ENCODE assay signal across 35 mouse cellular contexts in genomic region chr15:32198561-32198960, GRCm38 (mm10). TPM values are rescaled to one million over a fixed set of nuclear protein-coding genes. Genes with fewer than 3 reads are reported as not detected.
A peak's percentile ranks its signal among the peaks of the same experiment; 100 is the strongest.
DNase-seq lines count a peak whose midpoint lies in the region; TF ChIP-seq lines count a peak whose summit lies in the region.
"Had no signal": no experiment of that assay in that cellular context is flagged by ENCODE, and none has a peak within 500 bp of the region (broad histone marks: within the 10 kb centered on the region; RNA-seq: fewer than 3 reads in every experiment).

No protein-coding gene starts in this region.

- TF ChIP-seq POLR2A in testis, adult 2 months (IDR thresholded peaks at IDR 0.05; ENCODE audit: control insufficient read depth, low read depth, low read length) = no peak

- TF ChIP-seq CTCF in testis, adult 2 months (IDR thresholded peaks at IDR 0.05; ENCODE audit: control insufficient read depth, insufficient read depth, insufficient replicate concordance, low read depth, low read length) = no peak

- DNase-seq in cerebellum, postnatal 10 days = peak; percentile 23 to 24
- DNase-seq in cerebellum, adult 11 months = no peak
- DNase-seq in testis, postnatal 10 days (ENCODE audit: low spot score) = no peak
- DNase-seq in forelimb bud, embryonic 11.5 days (ENCODE audit: low read depth, low spot score) = peak; percentile 59
- peak; percentile 48 for DNase-seq in skeletal muscle tissue, adult 2 months (ENCODE audit: low read depth, low spot score)
- DNase-seq in adrenal gland, adult 18-20 months (ENCODE audit: low spot score in 2 of 2) = no peak
- DNase-seq in heart, adult 8-10 months (ENCODE audit: low spot score) = no peak
- DNase-seq: adrenal gland, postnatal 25 days; cerebellum, adult 9-10 months; gastrocnemius, adult 2 months; kidney, adult 9 months; kidney, postnatal 14 days; lung, postnatal 4 days; thymus, postnatal 25 days had no signal

- H3K4me1 ChIP-seq in testis, adult 2 months (ENCODE audit: control insufficient read depth, insufficient read depth, low read length) = no peaks in the 10 kb centered on the region; the same call in 1 of the 2 replicates
- H3K4me1 ChIP-seq: hindbrain, embryonic 15.5 days; lung, embryonic 15.5 days; midbrain, embryonic 15.5 days had no signal

- H3K4me3 ChIP-seq in testis, adult 2 months (ENCODE audit: control insufficient read depth, low read depth, low read length) = peak overlapping the region; percentile 60
- H3K4me3 ChIP-seq: embryonic facial prominence, embryonic 12.5 days; erythroblast, embryonic 14.5 days; forebrain, embryonic 12.5 days; gastrocnemius, adult 2 months; hindbrain, embryonic 15.5 days; intestine, embryonic 15.5 days; limb, embryonic 12.5 days; lung, embryonic 15.5 days; midbrain, embryonic 15.5 days; neural tube, embryonic 12.5 days had no signal

- H3K27me3 ChIP-seq in testis, adult 2 months (ENCODE audit: control insufficient read depth, insufficient read depth, low read length) = no peaks in the 10 kb centered on the region
- H3K27me3 ChIP-seq: embryonic facial prominence, embryonic 12.5 days; forebrain, embryonic 12.5 days; hindbrain, embryonic 15.5 days; intestine, embryonic 15.5 days; limb, embryonic 12.5 days; lung, embryonic 15.5 days; midbrain, embryonic 15.5 days; neural tube, embryonic 12.5 days had no signal

- no peaks in the 10 kb centered on the region for H3K36me3 ChIP-seq in testis, adult 2 months (ENCODE audit: control insufficient read depth, insufficient read depth, low read length)
- H3K36me3 ChIP-seq: embryonic facial prominence, embryonic 12.5 days; forebrain, embryonic 12.5 days; hindbrain, embryonic 15.5 days; intestine, embryonic 15.5 days; limb, embryonic 12.5 days; lung, embryonic 15.5 days; midbrain, embryonic 15.5 days; neural tube, embryonic 12.5 days had no signal

- no peak overlapping the region for H3K27ac ChIP-seq in testis, adult 2 months (ENCODE audit: control insufficient read depth, insufficient read depth, low read depth, low read length)
- H3K27ac ChIP-seq: embryonic facial prominence, embryonic 12.5 days; forebrain, embryonic 12.5 days; gastrocnemius, adult 2 months; hindbrain, embryonic 15.5 days; intestine, embryonic 15.5 days; limb, embryonic 12.5 days; liver, embryonic 14.5 days; lung, embryonic 15.5 days; midbrain, embryonic 15.5 days; neural tube, embryonic 12.5 days had no signal

RNA-seq across cellular contexts. Expression of gene Tas2r119, which starts 21.5 kb away (rescaled TPM):
- not detected in 2 replicates for polyA plus RNA-seq in testis, adult 2 months (2012; rRNA removed)
- total RNA-seq in adrenal gland, adult 18-20 months (2021) = not detected
- total RNA-seq in heart, adult 8-10 months (2022) = not detected
- total RNA-seq: adrenal gland, postnatal 25 days; ES-E14; gastrocnemius, adult 2 months; granulocyte monocyte progenitor cell, adult 5-6 weeks; hematopoietic stem cell, adult 5-6 weeks; layer of hippocampus, adult 18-20 months; layer of hippocampus, postnatal 25 days; megakaryocyte-erythroid progenitor cell, adult 5-6 weeks had no signal
- polyA plus RNA-seq: activated CD4-positive, CD25-positive, alpha-beta regulatory T cell, adult 4 months; brain, embryonic 14.5 days; embryonic facial prominence, embryonic 12.5 days; erythroblast, embryonic 14.5 days; forebrain, embryonic 12.5 days; heart, embryonic 11.5 days; heart, postnatal 0 days; hindbrain, embryonic 15.5 days; intestine, embryonic 15.5 days; limb, embryonic 12.5 days; liver, embryonic 14.5 days; lung, embryonic 15.5 days; midbrain, embryonic 15.5 days; neural tube, embryonic 12.5 days had no signal

RNA-seq across cellular contexts. Expression of gene Sema5a, which starts 46.0 kb away (rescaled TPM):
- polyA plus RNA-seq in testis, adult 2 months (2012; rRNA removed) = 3.6 and 4.5 TPM in 2 replicates
- total RNA-seq in adrenal gland, adult 18-20 months (2021) = 10 to 100 TPM; 13.3 to 13.6 TPM
- 1 to 10 TPM; 4.2 to 8.8 (median 5.5) TPM for total RNA-seq in heart, adult 8-10 months (2022)
- total RNA-seq: granulocyte monocyte progenitor cell, adult 5-6 weeks; hematopoietic stem cell, adult 5-6 weeks; megakaryocyte-erythroid progenitor cell, adult 5-6 weeks had no signal
- polyA plus RNA-seq: activated CD4-positive, CD25-positive, alpha-beta regulatory T cell, adult 4 months; erythroblast, embryonic 14.5 days had no signal

Comparison
In these comparisons a context has a peak if more than half of its experiments do, and no peak if none do; other contexts are left out.
1. DNase-seq: peak in cerebellum, postnatal 10 days (2 of 2), forelimb bud, embryonic 11.5 days (single experiment) and skeletal muscle tissue, adult 2 months (single experiment); none in cerebellum, adult 11 months (single experiment), testis, postnatal 10 days (single experiment), adrenal gland, adult 18-20 months (0 of 2) and heart, adult 8-10 months (single experiment).